Mouse (Mus musculus) cerebellum, adult 9-11 months (tissue): ENCODE results near the gene Gfod2.

ENCODE experiments used
- DNase-seq: peaks from one replicate; pipeline ENCODE4 v3.0.0; 2022

The Gfod2 gene

GRCm38 (mm10) chr8:105757796-105758276 lies 628 bp downstream of the Gfod2 start:
- no peak for DNase-seq

GRCm38 (mm10) chr8:105754688-105755087 lies 3.8 kb downstream of the Gfod2 start:
- no peak for DNase-seq

- no peak for DNase-seq
Measured at GRCm38 (mm10) chr8:105753916-105754315, 4.5 kb downstream of the Gfod2 start.

- DNase-seq: peak; percentile 58
Measured at GRCm38 (mm10) chr8:105750606-105751005, 7.9 kb downstream of the Gfod2 start.

GRCm38 (mm10) chr8:105743301-105743700 lies 15.2 kb downstream of the Gfod2 start:
- DNase-seq: no peak

GRCm38 (mm10) chr8:105739216-105739615 lies 19.2 kb downstream of the Gfod2 start:
- no peak for DNase-seq

- no peak for DNase-seq
Measured at GRCm38 (mm10) chr8:105732186-105732585, 26.3 kb downstream of the Gfod2 start.

- DNase-seq: no peak
Measured at GRCm38 (mm10) chr8:105727397-105728124, 30.9 kb downstream of the Gfod2 start.

- DNase-seq: no peak
Measured at GRCm38 (mm10) chr8:105725726-105726125, 32.7 kb downstream of the Gfod2 start.

- DNase-seq: no peak
Measured at GRCm38 (mm10) chr8:105722861-105723260, 35.6 kb downstream of the Gfod2 start.

GRCm38 (mm10) chr8:105719637-105720036 lies 38.8 kb downstream of the Gfod2 start:
- DNase-seq: no peak

- no peak for DNase-seq
Measured at GRCm38 (mm10) chr8:105716302-105716945, 42.0 kb downstream of the Gfod2 start.

GRCm38 (mm10) chr8:105715042-105715441 lies 43.4 kb downstream of the Gfod2 start:
- DNase-seq: no peak

- DNase-seq: peak; percentile 83
Measured at GRCm38 (mm10) chr8:105714139-105714538, 44.3 kb downstream of the Gfod2 start.

GRCm38 (mm10) chr8:105712286-105712685 lies 46.2 kb downstream of the Gfod2 start:
- DNase-seq: no peak

- no peak for DNase-seq
Measured at GRCm38 (mm10) chr8:105709317-105709716, 49.1 kb downstream of the Gfod2 start.

- no peak for DNase-seq
Measured at GRCm38 (mm10) chr8:105708675-105709074, 49.8 kb downstream of the Gfod2 start.

GRCm38 (mm10) chr8:105707498-105708403 lies 50.7 kb downstream of the Gfod2 start, which contains the start of the genes 4933405L10Rik and Enkd1:
TSS of gene 4933405L10Rik (plus strand) at chr8:105707655.
TSS of gene Enkd1 (minus strand) at chr8:105708210.
- DNase-seq: peak; percentile 92

- DNase-seq: no peak
Measured at GRCm38 (mm10) chr8:105706426-105706825, 52.0 kb downstream of the Gfod2 start.

- peak; percentile 92 for DNase-seq
Measured at GRCm38 (mm10) chr8:105704955-105705354, 53.5 kb downstream of the Gfod2 start.

- DNase-seq: peak; percentile 77
Measured at GRCm38 (mm10) chr8:105704146-105704812, 54.2 kb downstream of the Gfod2 start.

GRCm38 (mm10) chr8:105702731-105703415 lies 55.6 kb downstream of the Gfod2 start:
- DNase-seq: peak; percentile 74
